In the genomic region with DNA sequence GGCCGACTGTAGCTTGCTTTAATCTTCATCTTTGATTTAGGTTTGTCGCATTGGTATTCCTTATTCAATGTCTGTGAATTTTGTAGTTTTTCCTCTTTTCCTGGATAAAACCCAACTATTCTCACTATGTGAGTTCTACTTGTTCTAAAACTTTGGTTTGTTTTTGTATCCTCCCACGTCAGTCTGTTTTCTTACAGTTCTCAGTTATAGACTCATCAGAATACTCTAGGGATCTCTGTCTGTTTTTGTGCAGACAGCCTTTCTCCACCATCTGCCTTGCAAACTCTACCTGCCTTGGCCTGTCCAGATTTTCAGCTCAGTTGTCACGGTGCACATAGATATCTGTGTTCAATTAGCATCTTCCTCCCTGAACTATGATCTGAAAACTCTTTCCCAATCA, we compare ENCODE assay signal across 21 mouse cellular contexts.
DNase-seq lines count a peak whose midpoint lies in the region; ATAC-seq lines count a peak whose summit lies in the region.
"Had no signal": no experiment of that assay in that cellular context is flagged by ENCODE, and none has a peak within 500 bp of the region (broad histone marks: within the 10 kb centered on the region; RNA-seq: fewer than 3 reads in every experiment).

No protein-coding gene starts in this region.

- peak; percentile 96 for ATAC-seq in frontal cortex, adult (ENCODE audit: low TSS enrichment)
- ATAC-seq: activated CD4-positive, CD25-positive, alpha-beta regulatory T cell, adult 4 months; CD4-positive, CD25-positive, alpha-beta regulatory T cell, adult 4 months; forebrain, embryonic 13.5 days; forebrain, embryonic 15.5 days; Patski had no signal

- DNase-seq in frontal cortex, postnatal 25 days (ENCODE audit: low spot score in 2 of 2): no peak
- peak; percentile 16 to 54 for DNase-seq in layer of hippocampus, adult 18-20 months (ENCODE audit: low spot score in 2 of 2)
- DNase-seq in layer of hippocampus, postnatal 10 days (ENCODE audit: low spot score in 2 of 2): no peak
- peak; percentile 65 for DNase-seq in brain, adult 2 months (ENCODE audit: low read depth, low spot score)
- peak; percentile 27 for DNase-seq in layer of hippocampus, adult 9-11 months
- DNase-seq in adrenal gland, adult 8-10 months: no peak
- DNase-seq in spleen, postnatal 4 days (ENCODE audit: low spot score in 2 of 2): no peak
- DNase-seq: adrenal gland, postnatal 10 days; adrenal gland, postnatal 25 days; B cell, adult 2 months; cerebellum, adult 11-12 months; cerebellum, adult 2 months; cerebellum, adult 9-10 months; cerebellum, postnatal 10 days; cerebellum, postnatal 25 days had no signal

Comparison
In these comparisons a context has a peak if more than half of its experiments do, and no peak if none do; other contexts are left out.
1. DNase-seq: peak in layer of hippocampus, adult 18-20 months (2 of 2), brain, adult 2 months (single experiment) and layer of hippocampus, adult 9-11 months (single experiment); none in frontal cortex, postnatal 25 days (0 of 2), layer of hippocampus, postnatal 10 days (0 of 2), adrenal gland, adult 8-10 months (single experiment) and spleen, postnatal 4 days (0 of 2).